Mouse (Mus musculus) induced T-regulatory cell, adult 2 months (primary cell): Measurements from ENCODE around the gene Fosl2.
"Not testable (repeated sequence)": the region's sequence is repeated elsewhere in the genome, so short reads cannot be mapped to it uniquely, and the experiment has no call there.

Experiments
- DNase-seq: peaks from one replicate; pipeline ENCODE4 v3.0.0-alpha.2; 2012; ENCODE audit warnings: low read depth

The Fosl2 gene

GRCm38 (mm10) chr5:32134051-32134732, 1.4 kb upstream of the Fosl2 start:
- no peak for DNase-seq

DNA sequence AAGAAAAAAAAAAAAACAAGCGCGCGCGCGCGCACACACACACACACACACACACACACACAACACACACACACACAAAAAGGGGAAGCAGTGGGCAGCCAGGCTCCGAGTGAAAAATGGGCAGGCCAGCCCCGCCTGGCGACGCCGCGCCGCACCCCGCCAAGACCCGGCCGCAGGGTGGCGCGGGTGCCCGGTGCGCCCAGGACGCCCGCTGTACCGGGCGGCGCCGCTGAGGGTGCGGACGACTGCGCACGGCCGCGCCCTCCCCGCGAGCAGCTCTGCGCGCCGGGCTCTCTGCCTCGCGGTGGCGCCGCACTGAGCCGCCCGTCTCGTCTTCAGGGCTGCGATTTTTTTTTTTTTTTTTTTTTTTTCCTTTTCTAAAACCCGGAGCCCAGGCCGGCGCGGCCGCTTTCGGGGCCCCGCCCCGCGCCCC, 682 bp upstream of the Fosl2 start:
- no peak for DNase-seq

- peak; percentile 79 for DNase-seq
Measured at GRCm38 (mm10) chr5:32136301-32136863, 781 bp downstream of the Fosl2 start.

DNA sequence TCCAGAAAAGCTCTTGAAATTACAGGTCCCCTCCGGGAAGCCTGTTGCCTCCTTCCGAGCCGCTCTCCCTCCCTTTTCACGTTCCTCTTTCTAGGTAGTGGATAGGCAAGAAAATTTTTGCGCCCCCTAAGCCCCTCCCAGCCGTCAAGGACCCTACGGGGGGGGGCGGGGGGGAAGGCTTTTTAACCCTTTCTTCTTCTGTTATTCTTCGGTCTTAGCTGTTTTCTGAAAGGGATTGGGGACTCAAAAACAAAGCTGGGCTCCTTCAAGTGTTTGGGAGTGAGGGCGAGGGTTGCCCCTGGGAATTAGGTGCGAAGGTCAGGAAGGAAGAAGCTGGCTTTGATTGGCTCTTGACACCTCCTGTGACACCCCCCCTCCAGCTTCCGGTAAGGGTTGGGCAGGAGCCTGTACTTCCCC, 1.5 kb downstream of the Fosl2 start:
- DNase-seq: peak; percentile 43

DNA sequence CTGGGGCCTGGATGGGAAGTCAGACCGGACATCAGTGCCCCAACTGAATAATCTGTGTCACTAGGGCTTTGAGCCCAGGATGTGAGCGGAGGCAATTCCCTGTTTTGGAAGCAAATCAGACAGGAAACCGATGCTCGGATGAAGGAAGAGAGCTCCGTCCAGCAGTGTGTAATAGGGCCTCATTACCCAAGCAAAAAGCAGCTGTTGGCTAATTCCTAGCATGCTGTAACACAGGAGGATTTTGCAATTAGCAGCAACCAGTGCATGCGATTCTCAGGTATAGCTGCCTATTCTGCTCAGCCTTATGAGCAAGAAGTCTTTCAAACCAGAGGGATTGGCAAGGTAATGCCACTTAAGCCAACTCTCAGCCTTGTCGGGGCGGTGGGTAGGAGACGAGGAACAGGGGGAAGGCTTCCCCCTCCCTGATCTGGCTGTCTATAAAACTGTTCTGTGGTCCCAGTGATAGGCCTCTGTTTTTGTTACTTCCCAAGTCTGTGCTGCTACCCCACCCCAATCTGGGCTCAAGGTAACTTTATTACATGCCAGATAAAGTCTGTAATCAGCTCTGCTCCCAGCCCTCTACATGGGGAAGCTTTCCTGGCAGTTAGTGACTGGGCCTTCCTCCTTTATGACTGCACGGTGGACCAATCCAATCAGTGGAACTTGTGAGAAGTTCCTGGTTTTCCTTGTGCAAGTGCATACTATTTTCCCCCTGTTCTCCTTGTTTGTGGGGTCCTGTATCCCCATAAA, 3.0 kb downstream of the Fosl2 start:
- peak; percentile 33 for DNase-seq

GRCm38 (mm10) chr5:32139516-32140037, 4.0 kb downstream of the Fosl2 start:
- DNase-seq: peak; percentile 90

DNA sequence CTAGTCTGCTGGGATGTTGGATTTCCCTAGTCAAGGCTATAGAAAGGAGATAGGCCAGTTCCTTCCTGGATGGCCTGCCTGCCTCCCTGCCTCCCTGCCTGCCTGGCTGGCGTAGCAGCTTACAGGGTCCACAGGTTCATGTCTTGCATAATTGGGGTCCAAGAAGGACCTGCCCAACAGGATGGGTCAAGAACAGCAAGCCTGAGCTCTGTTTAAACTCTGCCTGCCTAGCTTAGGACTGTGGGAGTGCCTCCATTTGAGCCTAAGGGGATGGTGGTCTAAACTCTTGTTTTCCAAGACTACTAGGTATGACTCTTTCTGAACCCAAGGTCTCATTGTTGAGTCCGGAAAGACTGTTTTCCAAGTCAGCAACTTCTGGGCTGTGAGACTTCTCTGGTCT, 6.3 kb downstream of the Fosl2 start:
- no peak for DNase-seq

DNA sequence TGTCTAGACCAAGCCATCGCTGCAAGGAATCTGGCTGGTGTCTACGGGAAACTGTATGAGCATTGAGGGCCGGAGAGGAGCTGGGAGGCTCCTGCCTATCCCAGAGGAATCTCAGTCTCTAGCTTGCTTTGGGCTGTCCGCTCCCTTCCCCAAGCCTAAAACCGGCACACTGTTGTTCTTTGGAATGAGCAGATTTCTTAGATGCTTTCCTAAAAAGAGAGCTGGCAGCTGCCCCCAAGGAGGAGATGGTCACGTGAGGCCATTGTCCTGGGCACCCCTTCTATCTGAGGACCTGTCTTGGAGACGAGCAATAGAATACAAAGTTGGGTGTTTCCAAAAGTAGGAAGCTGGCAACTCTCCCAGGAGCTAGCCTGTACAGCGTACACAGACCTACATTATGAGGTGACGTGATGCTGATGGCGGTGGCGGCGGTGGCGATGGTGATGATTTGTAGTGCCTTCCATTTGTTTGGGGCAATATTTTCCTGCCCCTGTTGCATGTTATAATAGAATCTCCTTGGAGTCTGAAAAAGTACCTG, 7.9 kb downstream of the Fosl2 start:
- no peak for DNase-seq

- DNase-seq: no peak
Measured at GRCm38 (mm10) chr5:32146281-32146680, 10.7 kb downstream of the Fosl2 start.

GRCm38 (mm10) chr5:32148593-32148992, 13.0 kb downstream of the Fosl2 start:
- DNase-seq: no peak

GRCm38 (mm10) chr5:32151244-32151643, 15.6 kb downstream of the Fosl2 start:
- DNase-seq: no peak

DNA sequence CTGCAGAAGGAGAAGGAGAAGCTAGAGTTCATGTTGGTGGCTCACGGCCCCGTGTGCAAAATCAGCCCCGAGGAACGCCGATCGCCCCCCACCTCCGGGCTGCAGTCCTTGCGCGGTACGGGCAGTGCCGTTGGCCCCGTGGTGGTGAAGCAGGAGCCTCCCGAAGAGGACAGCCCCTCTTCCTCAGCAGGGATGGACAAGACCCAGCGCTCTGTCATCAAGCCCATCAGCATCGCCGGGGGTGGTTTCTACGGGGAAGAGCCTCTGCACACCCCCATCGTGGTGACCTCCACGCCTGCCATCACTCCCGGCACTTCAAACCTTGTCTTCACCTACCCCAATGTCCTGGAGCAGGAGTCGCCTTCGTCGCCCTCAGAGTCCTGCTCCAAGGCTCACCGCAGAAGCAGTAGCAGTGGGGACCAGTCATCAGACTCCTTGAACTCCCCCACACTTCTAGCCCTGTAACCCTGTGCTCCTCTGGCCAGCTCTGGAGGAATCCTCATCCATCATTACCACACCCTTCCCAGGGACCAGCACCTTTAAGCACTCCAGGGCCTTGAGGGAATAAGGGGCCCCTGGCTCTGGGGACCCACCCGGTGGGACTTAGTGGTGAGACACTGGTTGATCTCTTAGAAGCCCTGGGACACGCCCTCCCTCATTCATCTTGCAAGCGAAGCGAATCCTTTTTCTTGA, 17.3 kb downstream of the Fosl2 start:
- DNase-seq: no peak

GRCm38 (mm10) chr5:32153418-32153740, 17.8 kb downstream of the Fosl2 start:
- no peak for DNase-seq

DNA sequence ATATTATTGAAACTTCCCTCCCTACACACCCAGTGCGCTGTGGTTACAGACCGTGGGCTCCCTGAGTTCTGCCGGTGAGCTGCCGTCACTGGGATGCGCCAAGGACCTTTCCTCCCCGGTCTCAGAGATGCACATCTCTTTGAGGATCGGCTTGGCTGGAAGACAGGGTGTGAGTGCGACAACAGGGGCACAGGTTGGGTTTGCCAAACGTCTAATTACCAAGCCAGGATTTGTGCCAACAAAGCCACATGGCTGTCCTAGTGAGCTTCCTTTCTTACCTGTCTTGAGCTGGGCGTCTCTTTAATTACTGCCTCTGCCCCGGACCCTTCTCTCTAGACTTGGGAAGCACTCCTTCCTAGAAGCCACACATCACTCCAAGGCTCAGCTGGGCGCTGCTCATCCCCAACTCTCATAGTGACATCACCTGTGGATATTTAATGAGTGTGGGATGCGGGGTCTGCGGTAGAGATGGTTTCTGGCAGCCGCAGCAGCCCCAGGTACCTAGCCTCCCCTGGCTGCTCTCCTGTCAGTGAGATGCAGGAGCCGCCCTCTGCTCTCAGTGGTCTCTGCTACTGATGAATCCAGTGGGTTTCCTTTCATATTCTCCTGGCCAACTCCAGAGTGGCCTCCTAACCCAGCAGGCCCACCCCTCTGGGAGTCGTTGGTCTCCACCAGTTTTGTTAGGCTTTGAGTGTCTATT, 18.3 kb downstream of the Fosl2 start:
- no peak for DNase-seq

GRCm38 (mm10) chr5:32154931-32155688, 19.5 kb downstream of the Fosl2 start:
- no peak for DNase-seq

DNA sequence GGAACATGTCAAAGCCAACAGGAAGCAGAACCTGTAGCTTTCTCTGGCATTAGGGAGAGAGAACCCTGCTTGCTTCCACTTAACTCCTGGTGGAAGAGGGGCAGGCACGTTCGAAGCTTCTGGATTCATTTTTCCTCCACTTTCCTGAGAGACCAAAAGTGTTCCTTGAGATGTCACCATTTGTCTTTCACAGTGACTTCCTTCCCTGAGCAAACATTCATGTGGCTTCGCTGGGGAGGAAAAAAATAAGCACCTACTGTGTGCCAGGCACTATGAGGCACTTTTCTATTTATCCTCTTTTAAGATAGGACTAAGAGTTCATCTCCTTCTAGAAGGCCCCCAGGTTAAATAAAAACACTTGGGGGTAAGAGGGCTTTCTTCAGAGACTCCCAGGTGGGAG, 20.3 kb downstream of the Fosl2 start:
- DNase-seq: no peak

GRCm38 (mm10) chr5:32163478-32164043, 28.0 kb downstream of the Fosl2 start:
- DNase-seq: no peak

- no peak for DNase-seq
Measured at GRCm38 (mm10) chr5:32172188-32172587, 36.6 kb downstream of the Fosl2 start.

- no peak for DNase-seq
Measured at GRCm38 (mm10) chr5:32176800-32177199, 41.2 kb downstream of the Fosl2 start.

- no peak for DNase-seq
Measured at GRCm38 (mm10) chr5:32177737-32178136, 42.1 kb downstream of the Fosl2 start.

- not testable (repeated sequence) for DNase-seq
Measured at GRCm38 (mm10) chr5:32178720-32179119, 43.1 kb downstream of the Fosl2 start.
